Mouse (Mus musculus): ENCODE results near the gene Thrb.

Thrb gene

DNA sequence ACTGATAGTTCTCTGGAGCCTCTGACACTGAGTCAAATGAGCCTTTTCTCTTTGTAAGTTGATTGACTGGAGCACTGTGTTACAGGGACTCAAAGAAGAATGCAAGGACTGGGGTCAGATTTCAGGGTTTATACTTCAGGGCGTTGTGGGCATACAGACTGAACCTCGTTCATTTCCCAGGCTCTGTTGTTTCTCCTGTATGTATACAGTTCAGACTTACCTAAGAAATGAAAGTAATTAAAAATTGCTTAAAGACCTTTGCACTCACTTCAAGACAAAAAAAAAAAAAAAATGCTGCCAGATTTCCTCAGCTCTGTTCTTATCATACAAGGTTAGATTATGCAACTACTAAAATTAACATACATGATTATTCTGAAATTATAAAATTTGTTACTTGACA lies 126.2 kb downstream of the Thrb start:
- DNase-seq: no peak

DNA sequence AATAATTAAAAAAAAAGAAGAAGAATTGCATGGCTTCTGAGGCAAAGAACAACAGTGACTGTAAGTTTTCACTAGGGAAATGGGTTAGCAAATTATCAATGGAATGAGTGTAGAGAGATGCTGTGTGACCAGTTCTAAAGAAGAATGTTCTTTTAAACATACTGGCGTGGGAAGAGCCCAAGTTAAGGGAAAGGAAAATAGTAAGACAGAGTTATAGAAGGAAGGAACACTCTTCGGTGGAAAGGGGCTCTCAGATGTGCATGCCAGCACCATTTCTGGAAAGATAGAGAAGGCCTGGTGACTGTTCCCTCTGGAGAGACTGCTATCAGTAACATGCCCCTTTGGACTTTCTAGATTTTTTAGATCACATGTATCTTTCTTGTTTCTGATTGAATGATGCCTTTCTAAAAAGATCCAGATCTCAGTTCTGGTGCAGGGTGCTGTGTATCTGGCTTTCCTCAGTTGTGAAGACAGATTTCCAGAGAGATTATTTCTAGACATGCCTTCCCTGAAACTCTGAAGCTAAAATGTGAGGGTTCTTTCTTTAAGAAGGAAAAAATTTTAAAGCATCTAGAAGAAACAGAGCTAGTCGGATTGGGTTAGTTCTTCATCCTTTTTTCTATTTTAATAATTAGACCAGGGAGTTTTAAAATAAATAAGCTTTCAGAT lies 144.0 kb downstream of the Thrb start:
- no peak for DNase-seq

DNA sequence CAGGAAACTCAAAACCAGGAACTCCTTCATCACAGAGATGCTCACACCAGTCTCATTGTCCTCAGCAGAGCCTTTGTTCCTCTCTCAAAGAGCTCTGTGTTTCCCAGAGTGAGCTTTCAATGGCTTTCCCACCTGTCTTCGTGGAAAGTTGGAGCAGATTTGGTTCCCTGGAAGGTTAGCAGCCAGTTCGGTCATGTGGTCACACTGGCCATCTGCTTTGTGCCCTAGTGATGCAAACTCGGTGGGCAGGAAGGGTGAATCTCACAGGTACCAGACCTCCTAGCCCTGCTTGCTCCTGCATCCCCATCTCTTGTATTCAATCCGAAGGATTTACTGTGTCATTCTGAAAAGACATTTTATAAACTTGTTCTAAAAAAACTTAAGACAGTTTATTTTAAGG lies 151.0 kb downstream of the Thrb start:
- peak; percentile 58 to 78 for DNase-seq

DNA sequence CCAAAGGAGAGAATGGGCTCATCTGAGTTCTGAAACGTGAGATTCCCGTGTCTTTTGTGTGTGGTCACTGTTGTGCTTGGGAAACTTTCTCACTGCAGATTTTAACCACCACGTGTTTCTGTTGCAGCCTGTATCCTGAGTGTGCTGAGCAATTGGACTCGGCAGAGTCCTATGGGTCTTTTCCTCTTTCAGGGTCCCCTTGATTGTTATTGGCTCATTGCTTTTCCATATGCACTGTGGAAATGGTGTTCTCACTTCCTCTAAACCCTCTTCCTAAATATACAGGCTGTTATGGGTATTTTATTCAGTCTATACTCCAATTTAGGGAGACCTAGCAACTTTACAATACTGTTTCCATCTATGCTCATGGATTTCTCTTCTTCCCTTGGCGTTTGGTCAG lies 152.4 kb downstream of the Thrb start:
- no peak for DNase-seq

DNA sequence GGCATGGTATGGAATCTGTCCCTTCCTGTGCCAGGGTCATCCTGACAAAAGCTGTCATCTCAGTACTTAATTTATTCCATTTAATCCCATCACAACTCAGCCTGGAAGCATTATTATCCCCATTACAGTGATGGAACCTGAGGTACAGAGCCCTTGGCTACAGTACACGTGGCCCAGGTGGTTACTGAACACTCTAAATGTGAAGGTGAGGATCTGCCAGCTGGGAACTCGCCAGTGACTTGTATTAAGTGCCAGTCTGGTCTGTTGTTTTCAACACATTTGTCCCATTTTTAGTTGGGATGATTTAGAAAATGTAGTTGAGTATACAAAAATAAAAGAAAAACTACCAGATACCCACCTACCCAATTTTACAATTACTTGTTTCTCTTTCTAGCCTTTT lies 155.0 kb downstream of the Thrb start:
- DNase-seq: peak; percentile 90 to 92

DNA sequence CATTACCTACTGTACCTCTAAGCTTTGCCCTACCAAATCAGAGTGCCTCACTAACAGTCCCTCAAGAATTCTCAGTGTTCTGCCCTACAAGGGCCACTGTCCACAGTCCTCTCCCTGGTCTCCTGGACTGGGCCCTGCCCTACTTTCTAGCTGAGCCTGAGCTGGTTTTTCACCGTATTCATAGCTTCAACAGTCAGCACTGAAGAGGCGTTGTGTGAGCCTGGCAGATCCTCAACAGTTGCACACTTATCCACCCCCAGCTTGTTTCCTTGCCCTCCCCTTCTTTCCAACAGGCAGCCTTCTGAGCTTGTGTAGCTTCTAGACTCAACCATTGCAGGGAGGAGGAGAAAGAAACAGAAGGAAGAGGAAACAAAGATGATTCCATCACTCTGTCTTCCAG lies 158.0 kb downstream of the Thrb start:
- DNase-seq: no peak

DNA sequence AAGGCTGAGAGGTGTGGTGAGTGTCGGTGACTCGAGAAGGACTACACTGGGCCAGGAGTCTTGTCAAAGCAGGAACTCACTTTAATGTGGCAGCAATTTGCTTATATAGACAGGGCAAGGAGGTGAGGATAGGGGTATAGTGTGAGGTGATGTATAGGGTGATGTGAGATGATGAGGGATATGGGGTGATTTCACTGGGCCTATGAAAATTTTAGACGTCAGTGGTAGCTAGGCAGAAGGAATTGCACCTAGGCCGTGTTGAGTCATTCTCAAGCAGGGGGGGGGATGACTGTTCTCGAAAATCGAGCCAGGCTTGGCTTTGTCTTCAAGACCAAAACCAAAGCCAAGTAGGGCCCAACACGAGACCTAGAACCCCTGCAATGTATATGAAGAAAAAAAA lies 162.7 kb downstream of the Thrb start:
- no peak for DNase-seq

DNA sequence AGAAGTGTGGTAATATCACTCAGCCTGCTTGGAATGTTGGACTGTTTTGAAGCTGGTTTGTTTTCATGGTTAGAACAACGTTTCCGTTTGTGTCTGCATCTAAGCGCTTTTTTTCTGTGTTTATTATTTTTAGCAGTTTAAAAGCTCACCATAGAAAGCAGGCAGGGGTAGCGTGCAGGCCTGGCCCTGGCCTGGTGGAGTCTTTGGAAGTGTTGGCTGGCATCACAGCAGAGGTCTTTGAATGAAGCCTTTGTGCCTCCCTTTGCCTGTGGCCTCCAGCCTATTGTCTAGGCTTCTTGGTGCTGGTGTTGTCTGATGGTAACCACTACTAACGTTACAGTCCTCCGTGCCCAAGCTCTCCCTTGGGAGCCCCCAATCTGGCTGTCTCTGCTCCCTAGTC lies 167.3 kb downstream of the Thrb start:
- DNase-seq: no peak

DNA sequence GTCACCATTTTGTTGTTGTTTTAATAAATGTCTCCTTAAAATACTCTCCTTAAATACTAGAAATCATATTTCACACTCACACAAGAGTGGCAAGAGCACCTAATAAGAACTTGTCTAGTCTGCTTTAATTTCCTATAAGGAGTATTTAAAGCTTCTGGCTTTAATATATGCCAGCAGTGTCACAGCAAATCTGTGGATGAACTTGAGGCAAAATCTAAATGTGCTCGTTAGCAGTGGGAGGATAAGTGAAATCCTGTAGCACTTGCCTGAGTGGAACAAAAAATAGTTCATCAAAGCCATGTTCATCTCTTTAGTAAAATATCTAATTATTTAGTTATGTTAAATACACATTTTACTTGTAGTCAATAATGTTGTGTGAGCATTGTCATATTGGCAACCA lies 175.7 kb downstream of the Thrb start:
- DNase-seq: no peak

DNA sequence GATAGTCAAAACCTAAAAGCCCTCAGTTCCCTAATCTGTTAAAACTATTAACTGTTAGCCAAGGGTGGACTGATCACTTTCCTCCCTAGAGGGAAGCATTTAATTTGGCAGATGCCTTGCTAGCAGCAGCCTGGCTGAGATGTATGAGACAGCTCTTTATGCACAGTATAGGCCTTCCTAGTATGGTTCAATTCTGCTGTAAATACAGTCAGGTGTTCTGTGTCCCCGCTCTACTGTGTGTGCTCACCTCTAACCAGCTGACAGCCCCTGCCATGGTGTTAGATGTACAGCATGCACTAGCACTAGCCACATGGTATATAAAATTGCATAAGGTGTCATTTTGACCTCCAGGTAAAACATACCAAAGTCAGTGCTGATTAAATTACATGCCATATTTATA lies 176.7 kb downstream of the Thrb start:
- no peak for DNase-seq

DNA sequence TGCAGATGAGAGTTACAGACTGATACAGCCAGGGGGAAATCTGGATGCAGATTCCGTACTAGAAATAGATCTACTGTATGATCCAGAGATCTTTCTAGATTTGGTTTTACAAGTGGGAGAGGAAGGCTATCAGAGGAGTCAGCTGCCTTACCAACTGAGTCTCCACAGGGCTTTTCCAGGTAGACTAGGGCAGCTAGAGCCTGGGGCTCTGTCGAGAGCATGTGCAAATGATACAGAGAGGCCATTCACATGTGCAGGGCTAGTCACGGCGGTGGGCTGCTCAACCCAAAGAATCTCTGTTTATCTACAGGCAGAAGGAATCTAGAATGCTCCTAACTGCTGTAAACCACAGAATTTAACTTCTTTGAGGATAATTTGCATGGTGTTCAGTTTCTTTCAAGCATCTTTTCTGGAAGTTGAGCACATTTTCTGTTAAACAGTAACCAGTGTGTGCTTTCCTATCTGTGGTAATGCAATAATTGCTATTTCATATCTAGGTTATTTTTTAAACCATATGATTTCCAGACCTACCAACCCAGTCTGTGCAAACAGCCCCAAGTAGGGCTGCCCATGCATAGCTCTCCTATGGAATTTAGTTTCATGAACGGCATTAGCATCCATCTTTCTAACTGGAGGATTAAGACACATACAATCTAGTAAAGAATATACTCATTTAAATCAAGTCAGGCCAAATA lies 185.1 kb downstream of the Thrb start:
- DNase-seq: no peak

DNA sequence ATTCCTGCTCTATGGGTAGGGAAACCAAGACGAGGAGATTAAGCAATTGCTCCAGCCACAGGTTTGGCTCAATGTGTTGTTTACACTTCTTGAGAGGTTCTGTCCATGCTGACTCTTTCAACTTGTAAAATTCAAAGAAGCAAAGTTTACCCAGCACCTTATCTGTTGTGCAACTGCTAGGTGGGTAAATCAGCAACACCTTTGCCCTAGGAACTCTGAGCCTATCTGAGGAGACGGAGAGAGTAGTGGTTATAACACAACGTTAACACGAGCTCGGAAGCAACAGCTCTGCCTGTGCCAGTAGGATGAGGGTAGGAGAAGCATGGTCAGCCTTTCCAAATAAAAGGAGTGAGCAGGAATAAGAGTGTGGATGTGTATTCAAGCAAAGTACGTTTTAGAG lies 185.8 kb downstream of the Thrb start:
- DNase-seq: no peak

DNA sequence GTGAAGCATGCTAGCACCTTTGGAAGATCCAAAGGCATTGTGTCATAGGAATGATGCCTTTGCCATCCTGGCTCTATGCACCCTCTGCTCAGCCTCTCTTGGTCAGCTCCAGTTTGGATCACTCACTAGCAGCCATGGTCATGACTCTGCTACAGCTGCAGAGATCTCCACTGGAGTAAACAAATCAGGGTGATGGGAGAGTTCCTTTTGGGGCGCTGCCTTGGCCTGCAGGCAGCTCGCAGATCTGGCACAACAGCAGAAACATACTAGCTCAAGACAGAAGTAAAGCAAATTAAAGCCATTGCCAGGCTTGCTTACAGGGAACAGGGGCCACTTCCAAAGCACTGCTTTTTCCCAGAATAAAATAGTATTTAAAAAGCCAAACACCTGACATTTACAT lies 186.6 kb downstream of the Thrb start:
- DNase-seq: no peak

DNA sequence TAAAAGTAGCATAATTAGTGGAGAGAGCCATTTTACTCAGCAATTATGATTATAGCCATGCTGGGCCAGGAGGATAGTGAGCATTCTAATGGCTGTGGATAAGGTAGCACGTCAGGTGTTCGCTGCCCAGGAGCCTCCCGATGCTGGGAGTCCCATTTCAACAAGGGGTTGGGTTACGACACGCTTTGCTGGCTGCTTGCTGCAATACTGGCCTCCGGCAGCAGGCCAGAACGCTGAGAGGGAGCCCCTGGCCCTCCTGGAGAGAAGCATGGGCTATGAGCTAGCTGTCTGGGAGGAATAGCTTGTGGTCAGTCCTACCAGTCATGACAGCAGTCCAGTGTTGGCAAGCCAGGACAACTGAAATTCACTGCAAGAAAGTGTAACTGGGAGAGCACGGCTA lies 187.2 kb downstream of the Thrb start:
- peak in 1 of 2 experiments; percentile 24 for DNase-seq

DNA sequence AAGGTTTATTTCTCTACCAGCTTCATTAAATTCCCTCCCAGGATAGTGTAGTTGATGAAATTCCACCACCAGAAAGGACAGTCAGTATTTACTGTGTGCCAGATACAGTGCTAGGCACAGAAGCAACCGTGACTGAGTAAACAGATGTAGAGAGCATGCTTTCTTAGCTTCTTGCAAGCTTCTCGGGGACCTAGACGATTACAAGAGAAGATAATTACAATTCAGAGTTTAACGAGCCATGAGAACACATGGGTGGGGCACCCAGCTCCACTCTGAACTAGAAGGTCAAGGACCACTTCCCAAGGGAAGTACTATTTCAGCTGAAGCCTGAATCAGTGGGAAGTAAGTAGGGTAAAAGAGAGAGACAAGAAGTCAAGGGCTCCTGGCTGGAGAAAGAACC lies 190.3 kb downstream of the Thrb start:
- no peak for DNase-seq

DNA sequence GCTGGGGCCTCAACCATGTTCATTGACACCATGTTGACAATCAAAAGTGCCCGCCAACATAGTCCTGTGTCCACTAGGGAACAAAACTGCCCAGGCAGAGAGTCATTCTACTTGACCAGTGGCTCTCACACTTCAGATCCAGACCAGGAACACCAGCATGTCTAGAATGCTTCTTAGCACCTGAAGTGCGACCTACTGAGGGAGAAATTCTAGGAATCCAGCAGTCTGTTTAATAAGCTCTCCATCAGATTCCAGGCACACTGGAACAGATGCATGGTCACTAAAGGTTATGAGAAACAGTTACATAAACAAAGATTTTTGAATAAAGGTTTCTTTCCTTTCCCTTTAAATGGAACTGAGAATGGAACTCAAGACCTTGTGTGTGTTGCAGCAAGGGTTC lies 192.2 kb downstream of the Thrb start:
- DNase-seq: no peak

DNA sequence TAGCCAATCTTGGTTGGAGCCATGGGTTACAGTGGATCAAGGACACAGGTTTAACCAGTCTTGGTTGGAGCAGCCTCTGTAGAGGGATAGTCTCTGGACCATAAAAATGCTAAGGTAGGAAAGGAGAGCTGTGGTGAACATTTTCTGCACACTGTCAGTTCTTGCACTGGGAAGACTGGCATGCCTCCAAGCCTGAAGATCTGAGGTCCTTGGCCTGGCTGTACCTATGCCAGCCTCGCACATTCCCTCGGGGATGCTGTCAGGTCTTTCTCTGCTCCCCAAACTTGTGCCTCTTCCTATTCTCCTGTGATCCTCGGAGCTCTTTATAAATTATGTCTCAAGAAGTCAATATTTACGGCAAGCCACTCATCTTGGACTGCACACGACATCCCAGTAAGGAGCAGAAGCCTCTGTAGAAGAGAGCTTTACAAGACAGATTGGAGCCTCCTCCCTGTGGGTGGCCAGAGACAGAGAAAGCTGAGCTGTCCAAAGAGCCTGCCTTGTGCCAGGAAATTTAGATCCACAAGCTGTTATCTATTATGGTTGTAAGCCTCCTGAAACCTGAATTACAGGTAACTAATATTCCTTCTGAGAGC lies 199.8 kb downstream of the Thrb start:
- DNase-seq: peak; percentile 88

DNA sequence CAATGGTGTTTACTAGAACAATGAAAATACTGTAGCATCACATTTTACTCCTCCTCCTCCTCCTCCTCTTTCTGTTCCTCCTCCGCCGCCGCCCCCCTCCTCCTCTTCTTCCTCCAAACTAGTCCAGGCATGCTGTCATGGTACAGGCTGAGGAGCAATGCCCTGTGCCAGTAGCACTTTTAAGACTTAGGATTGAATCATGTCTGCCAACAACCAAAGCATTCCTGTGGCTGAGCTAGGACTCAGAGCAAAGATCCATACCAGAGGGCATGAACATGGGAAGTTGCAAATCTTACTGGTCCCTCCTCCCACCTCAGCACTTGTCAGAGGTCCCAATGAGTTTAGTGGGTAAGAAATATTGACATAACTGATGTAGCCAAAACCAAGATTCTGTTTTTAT lies 202.6 kb downstream of the Thrb start:
- no peak for DNase-seq

DNA sequence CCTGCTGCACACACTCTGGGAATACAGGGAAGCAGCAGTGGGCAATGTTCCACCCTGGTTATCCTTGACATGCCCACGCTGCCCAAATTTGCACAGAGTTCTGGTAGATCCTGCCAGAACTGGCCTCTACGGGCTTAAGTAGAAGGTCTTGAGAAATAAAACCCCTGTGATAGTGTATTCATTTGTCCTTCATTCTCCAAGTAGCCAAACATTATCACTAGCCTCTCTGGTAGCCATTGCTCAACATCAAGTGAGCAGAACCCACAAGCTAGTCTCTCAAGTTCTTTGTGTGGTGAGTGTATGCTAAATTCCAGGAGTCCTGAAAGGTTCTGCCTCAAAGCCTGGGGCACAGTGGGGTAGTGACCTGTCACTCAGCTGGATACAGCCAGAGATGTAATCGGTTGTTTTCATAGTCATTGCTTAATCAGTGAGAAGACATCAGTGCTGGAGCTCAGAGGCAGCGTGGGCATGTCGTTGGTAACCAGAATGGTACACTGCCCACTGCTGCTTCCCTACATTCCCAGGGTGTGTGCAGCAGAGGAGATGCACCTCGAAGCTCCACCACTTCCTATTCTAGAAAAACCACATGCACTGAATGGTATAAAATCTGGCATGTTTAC lies 203.8 kb downstream of the Thrb start:
- DNase-seq: no peak

DNA sequence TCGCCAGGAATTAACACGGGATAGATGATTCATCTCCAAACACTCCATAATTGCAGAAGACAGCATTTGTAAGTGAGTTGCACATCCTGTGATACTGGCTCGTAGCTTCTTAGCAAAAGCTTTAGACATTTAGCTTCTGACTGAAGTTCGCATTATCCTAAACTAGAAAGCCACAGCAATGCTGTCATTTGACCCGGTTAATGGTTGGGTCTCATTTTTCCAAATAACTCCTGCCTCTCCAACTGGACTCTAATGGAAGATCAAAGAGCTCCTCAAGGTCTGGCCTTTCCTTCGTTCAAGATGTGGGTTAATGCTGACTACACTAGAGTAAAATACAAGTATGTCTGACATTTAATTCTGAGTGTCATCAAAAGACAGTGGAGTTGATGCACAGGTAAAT lies 208.3 kb downstream of the Thrb start:
- DNase-seq: no peak

DNA sequence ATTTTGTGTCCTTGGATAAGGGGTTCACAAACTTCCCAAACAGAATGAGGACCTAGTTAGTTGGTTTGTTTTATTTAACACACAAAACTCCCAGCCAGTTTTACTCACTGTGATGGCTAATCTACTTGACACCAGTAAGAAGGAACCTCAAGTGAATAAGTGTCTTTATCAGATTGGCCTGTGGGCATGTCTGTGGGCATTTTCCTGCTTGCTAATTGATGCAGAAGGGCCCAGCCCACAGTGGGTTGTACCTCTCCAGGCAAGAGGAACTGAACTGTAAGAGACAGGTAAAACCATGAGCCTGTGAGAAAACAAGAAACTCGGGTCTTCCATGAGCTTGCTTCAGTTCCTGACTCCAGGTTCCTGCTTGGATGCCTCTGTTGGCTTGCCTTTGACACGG lies 215.9 kb downstream of the Thrb start:
- no peak for DNase-seq

DNA sequence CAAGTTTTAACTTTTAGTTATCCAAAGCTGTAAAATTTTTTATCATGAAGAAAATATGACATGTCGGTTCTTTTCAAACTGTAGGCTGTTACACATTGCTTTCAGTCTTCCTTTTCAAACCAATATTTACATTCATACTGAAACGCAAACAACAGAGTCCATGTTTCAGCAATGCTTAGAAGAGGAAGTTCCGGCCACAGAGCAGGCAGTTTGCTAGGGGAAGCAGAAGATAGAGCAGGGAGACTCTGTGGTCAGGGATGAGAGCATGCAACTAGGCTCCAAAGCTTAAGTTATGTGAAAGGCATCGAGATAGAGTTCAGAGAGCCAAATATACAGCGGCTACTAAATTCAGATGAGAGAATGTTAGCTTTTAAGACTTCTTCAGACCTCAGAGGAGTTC lies 219.4 kb downstream of the Thrb start:
- DNase-seq: no peak

DNA sequence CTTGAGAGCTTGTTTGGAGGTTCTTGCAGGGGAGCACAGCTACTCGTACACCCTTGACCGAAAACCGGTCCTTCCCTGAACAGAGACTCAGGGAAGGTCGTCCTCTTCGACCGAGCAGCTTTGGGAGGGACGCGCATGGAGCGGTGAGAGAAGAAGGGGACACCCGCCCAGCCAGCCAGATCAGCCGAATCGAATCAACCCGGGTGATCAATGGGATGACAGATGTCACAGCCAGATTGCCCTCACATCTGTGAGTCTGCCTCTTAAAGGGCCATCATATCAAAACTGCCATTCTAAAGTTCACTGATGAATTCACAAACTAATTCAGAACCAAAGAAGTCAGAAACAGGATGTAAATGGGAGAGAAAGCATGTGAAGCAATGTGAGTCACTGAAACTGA lies 224.8 kb downstream of the Thrb start:
- no peak for DNase-seq

DNA sequence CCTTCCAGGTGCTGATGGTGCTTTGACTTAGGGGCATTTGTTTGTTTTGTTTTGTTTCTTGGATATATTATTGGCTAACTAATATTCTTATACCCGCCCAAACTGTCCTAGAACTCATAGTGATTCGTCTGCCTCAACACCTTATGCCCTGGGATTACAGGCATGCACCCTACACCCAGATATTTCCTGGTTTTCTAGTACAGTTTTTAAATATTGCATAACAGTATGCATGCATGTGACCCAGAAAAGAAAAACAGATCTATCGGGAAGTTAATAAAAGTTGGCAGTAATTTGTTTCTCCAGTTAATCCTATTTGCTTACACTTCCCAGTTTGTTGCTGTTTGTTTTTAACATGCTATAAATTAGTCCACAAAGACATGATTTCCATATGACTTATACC lies 225.3 kb downstream of the Thrb start:
- no peak for DNase-seq

Data from cerebellum, postnatal 14 days (tissue).